Mouse (Mus musculus) liver, embryonic 14.5 days (tissue): ENCODE results near the gene Cass4.

Experiments used
- CTCF ChIP-seq: IDR thresholded peaks from 2 replicates; pipeline ENCODE4 v1.5.1; 2016; ENCODE audit warnings: antibody characterized with exemption, low read depth, control low read depth
- EP300 ChIP-seq: IDR thresholded peaks from 2 replicates; pipeline ENCODE4 v1.6.1; 2016; ENCODE audit warnings: antibody characterized with exemption, low read depth

- TF ChIP-seq CTCF (no peak), EP300 (no peak)
Observed at GRCm38 (mm10) chr2:172450640-172451039, 57.0 kb downstream of the Cass4 start.
